Mouse (Mus musculus) midbrain, postnatal 0 days (tissue): ENCODE measurements around the gene Yaf2. TPM values are rescaled to one million over a fixed set of nuclear protein-coding genes. Genes with fewer than 3 reads are reported as not detected.

ENCODE experiments used
- ATAC-seq: fragments of 200-750 bp; cut with Nextera tagmentation; 2 replicates; pipeline ENCODE4 v1.8.0; 2017; ENCODE audit warnings: moderate number of reproducible peaks, mild to moderate bottlenecking, moderate TSS enrichment, moderate library complexity; ENCODE audit not compliant: low FRiP score
- DNase-seq: peaks from one replicate; pipeline ENCODE4 v3.0.0-alpha.2; 2015; ENCODE audit warnings: low spot score
- H3K27ac ChIP-seq: fragments of 300-500 bp; sonication (generic); 2 replicates; pipeline ENCODE4 v1.5.1; 2014; ENCODE audit warnings: low read depth, mild to moderate bottlenecking, low read length, mixed read lengths
- H3K27me3 ChIP-seq: fragments of 300-500 bp; sonication (generic); 2 replicates; pipeline ENCODE4 v1.6.1; 2014; ENCODE audit warnings: low read length, control low read depth, mixed read lengths; ENCODE audit not compliant: insufficient read depth
- H3K36me3 ChIP-seq: fragments of 300-500 bp; sonication (generic); 2 replicates; pipeline ENCODE4 v1.6.1; 2014; ENCODE audit warnings: low read length, control low read depth, mixed read lengths; ENCODE audit not compliant: insufficient read depth
- H3K4me1 ChIP-seq: fragments of 300-500 bp; sonication (generic); 2 replicates; pipeline ENCODE4 v1.6.1; 2014; ENCODE audit warnings: mild to moderate bottlenecking, control low read depth, antibody characterized with exemption, low read length, mixed read lengths; ENCODE audit not compliant: insufficient read depth
- H3K4me2 ChIP-seq: fragments of 300-500 bp; sonication (generic); 2 replicates; pipeline ENCODE4 v1.6.1; 2014; ENCODE audit warnings: low read depth, mild to moderate bottlenecking, low read length, mixed read lengths; ENCODE audit not compliant: poor library complexity, severe bottlenecking
- H3K4me3 ChIP-seq: fragments of 300-500 bp; sonication (generic); 2 replicates; pipeline ENCODE4 v1.5.1; 2014; ENCODE audit warnings: low read depth, mild to moderate bottlenecking, low read length, moderate library complexity
- H3K9ac ChIP-seq: fragments of 300-500 bp; sonication (generic); replicated peaks from 2 replicates; pipeline ENCODE4 v1.6.1; 2014; ENCODE audit warnings: mild to moderate bottlenecking, low read length, moderate library complexity, mixed read lengths; ENCODE audit not compliant: poor library complexity, severe bottlenecking
- H3K9me3 ChIP-seq: fragments of 300-500 bp; sonication (generic); 2 replicates; pipeline ENCODE4 v1.6.1; 2016; ENCODE audit warnings: low read length, control low read depth
- CTCF ChIP-seq: IDR thresholded peaks from 2 replicates; pipeline ENCODE4 v1.5.1; 2016; ENCODE audit warnings: antibody characterized with exemption, mild to moderate bottlenecking
- WGBS: fragments of 180-500 bp; shearing (Covaris S2); extraction: QIAGEN DNeasy Blood & Tissue Kit; methylation state at CpG from one replicate; pipeline ENCODE4 v1.1.7; 2014; 5-methylcytosine and 5-hydroxymethylcytosine counted together
- polyA plus RNA-seq: library from polyadenylated mRNA; unstranded; fragments of >200 nt; fragmentation: Nextera tagmentation; extraction: Ambion mirVana; gene quantifications from 2 replicates; pipeline ENCODE4 v1.2.1, GENCODE M21; 2015
- total RNA-seq: library from RNA; depleted of rRNA; stranded (reverse); fragments of >200 nt; gene quantifications from 2 replicates; pipeline ENCODE4 v1.2.3, GENCODE M21; 2014

Gene Yaf2
- total and polyA plus RNA-seq, 2 experiments from 2014 or later, result 90.5 to 155 TPM

DNA sequence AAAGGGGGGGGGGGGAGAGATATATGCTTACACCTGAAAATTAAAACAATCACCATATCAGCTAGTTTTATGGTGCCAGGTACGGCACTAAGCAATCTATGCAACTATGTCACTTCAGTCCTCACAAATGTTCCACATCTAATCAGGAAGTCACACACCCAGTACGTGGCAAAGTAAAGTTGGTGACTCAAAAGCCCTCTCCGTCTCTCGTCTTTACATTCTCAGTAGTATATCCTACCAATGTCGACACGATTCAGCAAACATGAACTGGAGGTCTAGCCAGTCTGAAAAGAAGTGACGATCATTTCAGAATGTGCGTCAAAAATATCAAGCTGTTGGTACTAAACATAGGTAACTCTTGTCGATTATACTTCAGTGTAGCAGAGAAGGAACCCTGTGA is 63.8 kb downstream of the Yaf2 start:
- Histone ChIP-seq H3K9ac (no peak overlapping the region), H3K4me2 (no peak overlapping the region), H3K4me1 (peaks cover 4% of the 10 kb centered on the region; the same call in 1 of the 2 replicates), H3K27ac (no peak overlapping the region), H3K36me3 (no peaks in the 10 kb centered on the region), H3K4me3 (no peak overlapping the region), H3K9me3 (no peaks in the 10 kb centered on the region), H3K27me3 (no peaks in the 10 kb centered on the region)
- 91% methylated on average over 9 of the region's 9 CpGs for WGBS
- ATAC-seq, result no peak
- no peak for DNase-seq
- no peak for TF ChIP-seq CTCF

DNA sequence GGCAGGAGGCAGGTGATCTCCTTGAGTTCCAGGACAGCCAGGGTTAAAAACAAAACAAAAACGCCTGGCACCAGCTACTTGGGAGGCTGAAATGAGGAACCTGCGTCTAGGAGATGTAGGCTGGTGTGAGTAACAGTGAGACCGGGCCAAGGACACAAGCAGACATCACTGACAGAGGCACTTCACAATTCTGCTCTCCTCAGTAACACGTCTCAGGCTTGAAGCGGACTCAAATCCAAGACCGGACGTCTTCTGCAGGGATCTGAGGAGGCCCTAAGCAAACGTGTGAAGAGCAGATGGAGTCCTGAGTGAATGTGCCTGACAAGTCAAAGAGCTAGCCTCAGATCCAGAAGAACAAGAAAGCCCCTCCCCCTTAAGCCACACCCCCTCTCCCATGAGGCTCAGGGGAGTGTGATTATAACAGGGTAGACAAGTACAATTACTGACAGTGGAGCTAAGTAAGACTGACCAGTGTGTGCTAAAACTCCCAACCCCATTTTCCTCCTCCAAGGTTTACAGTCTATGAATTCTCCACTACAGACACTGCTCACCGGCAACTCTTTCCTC is 66.4 kb downstream of the Yaf2 start:
- no peak for TF ChIP-seq CTCF

DNA sequence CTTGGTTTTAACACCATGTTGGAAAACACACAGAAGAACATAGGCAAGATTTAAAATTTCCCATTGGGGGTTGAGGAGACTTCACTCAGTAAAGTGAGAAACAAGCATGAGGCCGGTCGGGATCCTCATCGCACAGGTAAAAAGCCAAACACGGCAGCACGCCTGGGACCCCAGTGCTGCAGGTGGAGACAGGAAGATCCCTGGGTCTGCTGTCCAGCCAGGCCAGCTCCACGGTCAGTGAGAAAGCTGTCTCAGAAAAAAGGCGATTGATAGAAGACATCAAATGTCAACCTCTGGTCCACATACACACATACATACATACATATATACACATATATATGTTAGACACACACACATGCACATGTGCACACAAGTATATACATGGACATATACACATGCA is 67.2 kb downstream of the Yaf2 start:
- no peak overlapping the region for H3K9ac ChIP-seq
- no peaks in the 10 kb centered on the region for H3K27me3 ChIP-seq
- no peak overlapping the region for H3K4me3 ChIP-seq
- DNase-seq (no peak), ATAC-seq (no peak)
- no peaks in the 10 kb centered on the region for H3K36me3 ChIP-seq
- no peak overlapping the region for H3K4me2 ChIP-seq
- H3K27ac ChIP-seq, result no peak overlapping the region
- no peak for TF ChIP-seq CTCF
- peaks cover 4% of the 10 kb centered on the region; the same call in 1 of the 2 replicates for H3K4me1 ChIP-seq
- no peaks in the 10 kb centered on the region for H3K9me3 ChIP-seq
- 96% methylated on average over 7 of the region's 7 CpGs for WGBS

More for the DNA sequence above, 66.4 kb downstream of the Yaf2 start:
- no peak overlapping the region for H3K4me2 ChIP-seq
- H3K9ac ChIP-seq, result no peak overlapping the region
- H3K36me3 ChIP-seq, result no peaks in the 10 kb centered on the region
- WGBS, result 87% methylated on average over 9 of the region's 9 CpGs
- peaks cover 4% of the 10 kb centered on the region; the same call in 1 of the 2 replicates for H3K4me1 ChIP-seq
- H3K27ac ChIP-seq, result no peak overlapping the region
- H3K9me3 ChIP-seq, result no peaks in the 10 kb centered on the region
- H3K27me3 ChIP-seq, result no peaks in the 10 kb centered on the region
- DNase-seq (no peak), ATAC-seq (no peak)
- no peak overlapping the region for H3K4me3 ChIP-seq

- Histone ChIP-seq H3K4me1 (no peaks in the 10 kb centered on the region), H3K9ac (no peak overlapping the region), H3K27ac (no peak overlapping the region), H3K9me3 (no peaks in the 10 kb centered on the region), H3K27me3 (no peaks in the 10 kb centered on the region), H3K36me3 (no peaks in the 10 kb centered on the region), H3K4me3 (no peak overlapping the region), H3K4me2 (no peak overlapping the region)
- TF ChIP-seq CTCF, result no peak
- DNase-seq (no peak), ATAC-seq (no peak)
- WGBS, result 91% methylated on average over 1 of the region's 1 CpGs
Measured at GRCm38 (mm10) chr15:93268001-93268400, 68.7 kb downstream of the Yaf2 start.

DNA sequence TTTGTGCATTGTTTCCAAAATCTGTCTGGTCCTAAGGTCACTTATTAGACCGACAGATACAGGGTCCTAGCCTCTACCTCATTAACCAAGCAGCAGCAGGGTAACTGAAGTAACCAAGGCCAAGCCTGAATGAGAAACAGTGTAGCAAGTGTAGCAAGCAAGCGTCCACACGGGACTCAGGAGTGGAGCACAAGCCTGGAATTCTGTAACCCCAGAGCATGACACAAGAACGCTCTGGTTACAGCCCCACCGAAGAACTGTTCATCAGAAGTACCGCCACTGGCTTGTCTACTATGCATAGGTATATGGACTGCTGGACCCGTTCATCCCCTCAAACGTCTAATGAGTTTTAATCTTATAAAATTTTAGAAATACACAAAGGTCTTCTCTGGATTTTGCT is 69.3 kb downstream of the Yaf2 start:
- no peak overlapping the region for H3K27ac ChIP-seq
- TF ChIP-seq CTCF, result no peak
- H3K9ac ChIP-seq, result no peak overlapping the region
- no peaks in the 10 kb centered on the region for H3K36me3 ChIP-seq
- DNase-seq (no peak), ATAC-seq (no peak)
- no peaks in the 10 kb centered on the region for H3K27me3 ChIP-seq
- H3K4me3 ChIP-seq, result no peak overlapping the region
- H3K4me2 ChIP-seq, result no peak overlapping the region
- no peaks in the 10 kb centered on the region for H3K9me3 ChIP-seq
- H3K4me1 ChIP-seq, result no peaks in the 10 kb centered on the region
- 80% methylated on average over 8 of the region's 8 CpGs for WGBS

DNA sequence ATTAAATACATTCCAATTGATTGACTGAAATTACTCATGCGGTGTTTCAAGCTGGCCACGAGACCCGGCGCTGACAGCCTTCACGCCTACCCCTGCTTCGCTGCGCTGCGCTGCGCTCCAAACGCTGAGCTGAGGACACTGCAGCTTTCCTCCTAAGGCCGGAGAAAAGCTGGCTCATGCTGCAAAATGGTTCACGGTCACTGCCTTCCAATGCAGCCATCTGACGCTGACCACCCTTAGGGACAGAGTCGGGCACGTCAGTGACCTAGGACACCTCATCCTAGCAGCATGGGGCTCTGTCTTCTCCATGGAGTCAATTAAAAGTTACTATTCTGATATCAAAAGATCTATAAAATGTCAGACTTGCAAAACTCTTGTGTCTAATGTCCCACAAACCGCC is 70.4 kb downstream of the Yaf2 start:
- H3K4me1 ChIP-seq, result no peaks in the 10 kb centered on the region
- no peak overlapping the region for H3K9ac ChIP-seq
- H3K36me3 ChIP-seq, result peaks cover 1% of the 10 kb centered on the region; the same call in 1 of the 2 replicates
- ATAC-seq, result no peak
- no peak overlapping the region for H3K27ac ChIP-seq
- H3K4me3 ChIP-seq, result no peak overlapping the region
- peak; percentile 44 for DNase-seq
- WGBS, result 62% methylated on average over 16 of the region's 16 CpGs
- no peak for TF ChIP-seq CTCF
- no peaks in the 10 kb centered on the region for H3K27me3 ChIP-seq
- H3K9me3 ChIP-seq, result no peaks in the 10 kb centered on the region
- no peak overlapping the region for H3K4me2 ChIP-seq
